Mouse (Mus musculus) left cerebral cortex, postnatal 25 days (tissue): ENCODE measurements around the gene Coro7. TPM values are rescaled to one million over a fixed set of nuclear protein-coding genes. Genes with fewer than 3 reads are reported as not detected.
A peak's percentile ranks its signal among the peaks of the same experiment; 100 is the strongest.

Source experiments
- DNase-seq, 2 experiments: peaks; one replicate each; pipeline ENCODE4 v3.0.0; 2022; ENCODE audit warnings: low spot score in 2 of 2, mixed read lengths in 1 of 2
- intact Hi-C: fragments of 180-260 bp; cut with DNase I; formaldehyde crosslinking; loops from one replicate; pipeline ENCODE4 v1.15.1; 2025
- total RNA-seq, 2 experiments: library from RNA; stranded (reverse); gene quantifications; 2 replicates each; pipeline ENCODE4 v1.2.3; 2021

Gene Coro7
- total RNA-seq, 2 experiments from 2014 or later, result 82.0 to 92.7 TPM

GRCm38 (mm10) chr16:4633661-4634060, 45.9 kb downstream of the Coro7 start:
- DNase-seq, result no peak
- intact Hi-C loops, result no loop called here

GRCm38 (mm10) chr16:4632050-4632449, 47.5 kb downstream of the Coro7 start:
- no peak for DNase-seq
- intact Hi-C loops, result no loop called here

- intact Hi-C loops, result loop anchor here (1.0 to 2.0 kb wide), 2 partner anchors 23 to 37 kb away; no protein-coding TSS in a partner anchor
- DNase-seq, result peak; percentile 66 to 68
Observed at GRCm38 (mm10) chr16:4629950-4630349, 49.6 kb downstream of the Coro7 start.

GRCm38 (mm10) chr16:4628898-4629419, 50.6 kb downstream of the Coro7 start:
- no peak for DNase-seq
- intact Hi-C loops, result no loop called here

- DNase-seq, result no peak
- intact Hi-C loops, result no loop called here
Observed at GRCm38 (mm10) chr16:4627105-4627504, 52.5 kb downstream of the Coro7 start.

GRCm38 (mm10) chr16:4624481-4625110, 55.0 kb downstream of the Coro7 start, which contains the start of gene Pam16:
Gene Pam16, minus strand, starts transcription at chr16:4624988.
- peak; percentile 94 to 95 for DNase-seq
- intact Hi-C loops, result no loop called here

- intact Hi-C loops, result no loop called here
- no peak for DNase-seq
Observed at GRCm38 (mm10) chr16:4624074-4624473, 55.5 kb downstream of the Coro7 start.

GRCm38 (mm10) chr16:4616829-4617228, 62.7 kb downstream of the Coro7 start:
- intact Hi-C loops, result no loop called here
- no peak for DNase-seq

- intact Hi-C loops, result no loop called here
Observed at GRCm38 (mm10) chr16:4615297-4615696, 64.3 kb downstream of the Coro7 start.

GRCm38 (mm10) chr16:4614639-4615038, 64.9 kb downstream of the Coro7 start:
- DNase-seq, result no peak
- intact Hi-C loops, result no loop called here

More at GRCm38 (mm10) chr16:4615297-4615696, 64.3 kb downstream of the Coro7 start:
- no peak for DNase-seq

- intact Hi-C loops, result no loop called here
- DNase-seq, result no peak
Observed at GRCm38 (mm10) chr16:4613736-4614135, 65.8 kb downstream of the Coro7 start.

GRCm38 (mm10) chr16:4611676-4612075, 67.9 kb downstream of the Coro7 start:
- intact Hi-C loops, result no loop called here
- DNase-seq, result no peak

- no peak for DNase-seq
- intact Hi-C loops, result no loop called here
Observed at GRCm38 (mm10) chr16:4611193-4611592, 68.4 kb downstream of the Coro7 start.

- intact Hi-C loops, result loop anchor here (5.0 kb wide), 1 partner anchor 301 kb away; no protein-coding TSS in a partner anchor
- no peak for DNase-seq
Observed at GRCm38 (mm10) chr16:4608532-4609059, 71.0 kb downstream of the Coro7 start.

- peak; percentile 84 to 87 for DNase-seq
- intact Hi-C loops, result loop anchor here (1.0 to 5.0 kb wide), 3 partner anchors 40 to 301 kb away; no protein-coding TSS in a partner anchor
Observed at GRCm38 (mm10) chr16:4607818-4608531, 71.6 kb downstream of the Coro7 start.

- no peak for DNase-seq
- intact Hi-C loops, result loop anchor here (1.0 to 5.0 kb wide), 3 partner anchors 38 to 299 kb away; no protein-coding TSS in a partner anchor
Observed at GRCm38 (mm10) chr16:4606431-4607084, 73.0 kb downstream of the Coro7 start.

- intact Hi-C loops, result loop anchor here (2.0 to 5.0 kb wide), 2 partner anchors 117 to 298 kb away; no protein-coding TSS in a partner anchor
- DNase-seq, result no peak
Observed at GRCm38 (mm10) chr16:4605514-4606131, 74.0 kb downstream of the Coro7 start.

- intact Hi-C loops, result no loop called here
- DNase-seq, result no peak
Observed at GRCm38 (mm10) chr16:4604293-4604837, 75.2 kb downstream of the Coro7 start.

- intact Hi-C loops, result no loop called here
- DNase-seq, result no peak
Observed at GRCm38 (mm10) chr16:4603453-4603837, 76.1 kb downstream of the Coro7 start.
